Mouse (Mus musculus) cerebellum, adult 2 months (tissue): ENCODE measurements at regions not wholly inside any gene's neighbourhood (a gene's known extent, or its start where the extent isn't known, plus 50 kb on each side); places are given as distances from the start of the nearest gene placed in this dataset.

Source experiments
- DNase-seq, 2 experiments: peaks; one replicate each; pipeline ENCODE4 v3.0.0; 2021
- H3K27ac ChIP-seq: fragments of 200-500 bp; 2 replicates; pipeline ENCODE4 v1.5.1; 2012; ENCODE audit warnings: low read length, control low read depth, inconsistent platforms; ENCODE audit not compliant: insufficient read depth
- H3K27me3 ChIP-seq: fragments of 200-500 bp; 2 replicates; pipeline ENCODE4 v1.6.1; 2012; ENCODE audit warnings: inconsistent platforms, mild to moderate bottlenecking, low read length, moderate library complexity; ENCODE audit not compliant: control insufficient read depth, insufficient read depth
- H3K4me1 ChIP-seq: fragments of 200-500 bp; 2 replicates; pipeline ENCODE4 v1.6.1; 2011; ENCODE audit warnings: low read length; ENCODE audit not compliant: control insufficient read depth, insufficient read depth
- H3K4me3 ChIP-seq: fragments of 200-500 bp; replicated peaks from 2 replicates; pipeline ENCODE3; 2011; ENCODE audit warnings: mild to moderate bottlenecking, low read depth, low read length, control low read depth; ENCODE audit not compliant: insufficient read depth
- CTCF ChIP-seq: fragments of 200-500 bp; IDR thresholded peaks from 2 replicates; pipeline ENCODE4 v1.5.1; 2011; ENCODE audit warnings: low read depth, mild to moderate bottlenecking, control low read depth, low read length, moderate library complexity, borderline replicate concordance; ENCODE audit not compliant: insufficient read depth
- POLR2A ChIP-seq: fragments of 200-500 bp; IDR thresholded peaks from 2 replicates; pipeline ENCODE4 v1.6.1; 2011; ENCODE audit warnings: low read length, control low read depth, borderline replicate concordance; ENCODE audit not compliant: insufficient read depth
- WGBS: fragments of 180-500 bp; shearing (Covaris S2); methylation state at CpG from one replicate; pipeline ENCODE4 v1.1.7; 2018; 5-methylcytosine and 5-hydroxymethylcytosine counted together

- TF ChIP-seq POLR2A, result no peak
- TF ChIP-seq CTCF, result no peak
- Histone ChIP-seq H3K27me3 (no peaks in the 10 kb centered on the region), H3K4me3 (no peak overlapping the region), H3K4me1 (no peaks in the 10 kb centered on the region), H3K27ac (no peak overlapping the region)
- WGBS, result 69% methylated on average over 4 of the region's 4 CpGs
- no peak for DNase-seq
Measured at GRCm38 (mm10) chrX:10770575-10770974, 55.8 kb downstream of the Mid1ip1 start.

- Histone ChIP-seq H3K27me3 (no peaks in the 10 kb centered on the region), H3K4me3 (no peak overlapping the region), H3K4me1 (no peaks in the 10 kb centered on the region), H3K27ac (no peak overlapping the region)
- TF ChIP-seq CTCF (no peak), POLR2A (no peak)
- 40% methylated on average over 8 of the region's 8 CpGs for WGBS
- DNase-seq, result no peak
Measured at GRCm38 (mm10) chrX:10775714-10776515, 61.1 kb downstream of the Mid1ip1 start.

GRCm38 (mm10) chrX:10776516-10776818 is 61.7 kb downstream of the Mid1ip1 start:
- no peak overlapping the region for H3K27ac ChIP-seq
- WGBS, result 65% methylated on average over 7 of the region's 7 CpGs
- TF ChIP-seq CTCF (no peak), POLR2A (no peak)
- H3K4me3 ChIP-seq, result no peak overlapping the region
- DNase-seq, result no peak
- no peaks in the 10 kb centered on the region for H3K4me1 ChIP-seq
- no peaks in the 10 kb centered on the region for H3K27me3 ChIP-seq

- Histone ChIP-seq H3K4me1 (no peaks in the 10 kb centered on the region), H3K4me3 (no peak overlapping the region), H3K27me3 (no peaks in the 10 kb centered on the region), H3K27ac (no peak overlapping the region)
- no peak for DNase-seq
- WGBS, result 77% methylated on average over 2 of the region's 2 CpGs
- no peak for TF ChIP-seq CTCF
- TF ChIP-seq POLR2A, result no peak
Measured at GRCm38 (mm10) chrX:10778014-10778413, 63.2 kb downstream of the Mid1ip1 start.

- Histone ChIP-seq H3K4me3 (no peak overlapping the region), H3K27ac (no peak overlapping the region), H3K27me3 (no peaks in the 10 kb centered on the region), H3K4me1 (no peaks in the 10 kb centered on the region)
- TF ChIP-seq POLR2A (no peak), CTCF (no peak)
- WGBS, result 74% methylated on average over 3 of the region's 3 CpGs
- DNase-seq, result no peak
Measured at GRCm38 (mm10) chrX:10786359-10786758, 71.5 kb downstream of the Mid1ip1 start.

GRCm38 (mm10) chrX:10787057-10787456 is 72.2 kb downstream of the Mid1ip1 start:
- no peak for DNase-seq
- Histone ChIP-seq H3K4me1 (no peaks in the 10 kb centered on the region), H3K4me3 (no peak overlapping the region), H3K27ac (no peak overlapping the region), H3K27me3 (no peaks in the 10 kb centered on the region)
- TF ChIP-seq CTCF (no peak), POLR2A (no peak)
- 94% methylated on average over 2 of the region's 2 CpGs for WGBS

GRCm38 (mm10) chrX:10820313-10820920 is 105.6 kb downstream of the Mid1ip1 start:
- H3K4me1 ChIP-seq, result no peaks in the 10 kb centered on the region
- TF ChIP-seq CTCF, result no peak
- no peak for TF ChIP-seq POLR2A
- no peak overlapping the region for H3K4me3 ChIP-seq
- no peaks in the 10 kb centered on the region for H3K27me3 ChIP-seq
- WGBS, result 52% methylated on average over 7 of the region's 7 CpGs
- no peak overlapping the region for H3K27ac ChIP-seq
- no peak for DNase-seq

GRCm38 (mm10) chrX:10833681-10834080 is 118.9 kb downstream of the Mid1ip1 start:
- WGBS, result 80% methylated on average over 1 of the region's 1 CpGs
- DNase-seq, result no peak

GRCm38 (mm10) chrX:10857089-10857488 is 142.3 kb downstream of the Mid1ip1 start:
- Histone ChIP-seq H3K4me1 (no peaks in the 10 kb centered on the region), H3K27me3 (no peaks in the 10 kb centered on the region), H3K4me3 (no peak overlapping the region), H3K27ac (no peak overlapping the region)
- DNase-seq, result no peak
- TF ChIP-seq CTCF (no peak), POLR2A (no peak)
- WGBS, result 69% methylated on average over 6 of the region's 6 CpGs

More at GRCm38 (mm10) chrX:10833681-10834080, 118.9 kb downstream of the Mid1ip1 start:
- no peak overlapping the region for H3K4me3 ChIP-seq
- no peaks in the 10 kb centered on the region for H3K4me1 ChIP-seq
- TF ChIP-seq POLR2A (no peak), CTCF (no peak)
- H3K27me3 ChIP-seq, result no peaks in the 10 kb centered on the region
- H3K27ac ChIP-seq, result no peak overlapping the region
